Mouse (Mus musculus) midbrain, embryonic 11.5 days (tissue): Measurements from ENCODE around the gene Usb1. TPM values are rescaled to one million over a fixed set of nuclear protein-coding genes. Genes with fewer than 3 reads are reported as not detected.
A peak's percentile ranks its signal among the peaks of the same experiment; 100 is the strongest.

Source experiments
- ATAC-seq: fragments of 200-750 bp; cut with Nextera tagmentation; 2 replicates; pipeline ENCODE4 v1.8.0; 2017; ENCODE audit warnings: moderate TSS enrichment, moderate library complexity; ENCODE audit not compliant: low FRiP score
- DNase-seq: peaks from one replicate; pipeline ENCODE4 v3.0.0; 2015; ENCODE audit warnings: low spot score; ENCODE audit errors: missing footprints
- H3K27ac ChIP-seq: fragments of 300-500 bp; sonication (generic); 2 replicates; pipeline ENCODE4 v1.5.1; 2014; ENCODE audit warnings: low read depth, low read length
- H3K27me3 ChIP-seq: fragments of 300-500 bp; sonication (generic); 2 replicates; pipeline ENCODE4 v1.6.1; 2014; ENCODE audit warnings: mild to moderate bottlenecking, low read length, moderate library complexity, mixed read lengths; ENCODE audit not compliant: control insufficient read depth, insufficient read depth
- H3K36me3 ChIP-seq: fragments of 300-500 bp; sonication (generic); 2 replicates; pipeline ENCODE4 v1.6.1; 2014; ENCODE audit warnings: mild to moderate bottlenecking, low read length, moderate library complexity, mixed read lengths; ENCODE audit not compliant: control insufficient read depth, insufficient read depth
- H3K4me1 ChIP-seq: fragments of 300-500 bp; sonication (generic); 2 replicates; pipeline ENCODE4 v1.6.1; 2014; ENCODE audit warnings: low read length; ENCODE audit not compliant: control insufficient read depth, insufficient read depth
- H3K4me2 ChIP-seq: fragments of 300-500 bp; sonication (generic); 2 replicates; pipeline ENCODE4 v1.6.1; 2014; ENCODE audit warnings: mild to moderate bottlenecking, moderate library complexity
- H3K4me3 ChIP-seq: fragments of 300-500 bp; sonication (generic); 2 replicates; pipeline ENCODE4 v1.5.1; 2014; ENCODE audit warnings: low read depth, low read length
- H3K9ac ChIP-seq: fragments of 300-500 bp; sonication (generic); 2 replicates; pipeline ENCODE4 v1.6.1; 2014; ENCODE audit warnings: low read length
- H3K9me3 ChIP-seq: fragments of 300-500 bp; sonication (generic); 2 replicates; pipeline ENCODE4 v1.6.1; 2016; ENCODE audit warnings: low read length; ENCODE audit not compliant: control insufficient read depth
- WGBS: fragments of 180-500 bp; shearing (Covaris S2); extraction: QIAGEN DNeasy Blood & Tissue Kit; methylation state at CpG from one replicate; pipeline ENCODE4 v1.1.7; 2014; 5-methylcytosine and 5-hydroxymethylcytosine counted together
- polyA plus RNA-seq: library from polyadenylated mRNA; unstranded; fragments of >200 nt; fragmentation: Nextera tagmentation; extraction: Ambion mirVana; gene quantifications from 2 replicates; pipeline ENCODE4 v1.2.1, GENCODE M21; 2014

The Usb1 gene
- polyA plus RNA-seq, 1 experiment from 2014 or later, result 37.6 TPM

GRCm38 (mm10) chr8:95331156-95331719, 846 bp upstream of the Usb1 start:
- Histone ChIP-seq H3K27me3 (no peaks in the 10 kb centered on the region), H3K36me3 (peaks cover 27% of the 10 kb centered on the region), H3K4me3 (peak overlapping the region; percentile 56), H3K4me1 (peaks cover 12% of the 10 kb centered on the region), H3K4me2 (peak overlapping the region; percentile 80), H3K9ac (peak overlapping the region; percentile 81), H3K27ac (peak overlapping the region; percentile 95), H3K9me3 (no peaks in the 10 kb centered on the region)
- ATAC-seq, result peak; percentile 49
- WGBS, result under 1% methylated on average over 38 of the region's 38 CpGs
- DNase-seq, result no peak

DNA sequence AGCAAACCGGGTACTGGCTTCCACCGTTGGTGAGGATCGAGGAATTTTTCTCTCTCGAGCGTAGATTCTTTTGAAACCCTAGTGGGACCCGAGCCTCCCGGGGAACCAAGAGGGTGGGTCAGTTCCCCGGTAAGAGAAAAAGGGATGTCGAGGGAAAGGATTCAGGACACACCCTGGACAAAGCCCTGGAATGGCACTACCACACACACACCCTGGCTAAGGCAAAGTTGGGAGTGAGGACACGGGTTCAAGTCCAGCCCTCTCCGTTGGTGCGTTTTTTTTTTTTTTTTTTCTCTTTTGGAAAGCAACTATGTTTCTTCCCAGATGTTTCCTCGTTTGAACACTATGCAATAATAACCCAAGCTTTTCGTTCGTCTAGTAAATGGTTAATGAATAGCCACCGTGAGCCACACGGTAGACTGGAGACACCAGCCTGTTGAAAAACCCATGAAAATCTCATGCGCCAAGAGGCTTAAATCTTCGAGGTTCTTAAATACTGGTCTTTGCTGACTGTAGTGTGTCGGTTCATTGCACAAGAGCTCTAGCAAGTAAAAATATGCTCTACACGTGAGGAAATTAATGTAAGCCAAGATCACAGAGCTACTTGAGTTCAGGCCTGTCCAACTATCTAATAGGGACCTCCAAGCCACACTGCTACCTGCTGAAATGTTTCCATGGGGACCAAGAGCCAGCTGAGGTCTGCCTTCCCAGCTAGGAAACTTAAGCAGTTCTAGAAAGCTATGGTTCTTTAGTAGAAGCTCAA, 534 bp downstream of the Usb1 start:
- H3K9ac ChIP-seq, result peak overlapping the region; percentile 81
- peak overlapping the region; percentile 95 for H3K27ac ChIP-seq
- peak overlapping the region; percentile 56 for H3K4me3 ChIP-seq
- H3K36me3 ChIP-seq, result peaks cover 17% of the 10 kb centered on the region
- ATAC-seq (peak; percentile 46; the same call in 1 of the 2 replicates), DNase-seq (no peak)
- H3K27me3 ChIP-seq, result no peaks in the 10 kb centered on the region
- WGBS, result 31% methylated on average over 21 of the region's 21 CpGs
- H3K4me2 ChIP-seq, result peak overlapping the region; percentile 80
- H3K4me1 ChIP-seq, result peaks cover 12% of the 10 kb centered on the region
- H3K9me3 ChIP-seq, result no peaks in the 10 kb centered on the region

- no peaks in the 10 kb centered on the region for H3K9me3 ChIP-seq
- WGBS, result 95% methylated on average over 1 of the region's 1 CpGs
- no peak for DNase-seq
- no peak for ATAC-seq
- H3K27ac ChIP-seq, result no peak overlapping the region
- H3K4me2 ChIP-seq, result no peak overlapping the region
- H3K27me3 ChIP-seq, result no peaks in the 10 kb centered on the region
- peaks cover 2% of the 10 kb centered on the region for H3K4me1 ChIP-seq
- no peaks in the 10 kb centered on the region for H3K36me3 ChIP-seq
- no peak overlapping the region for H3K9ac ChIP-seq
- no peak overlapping the region for H3K4me3 ChIP-seq
Observed at GRCm38 (mm10) chr8:95335706-95336105, 3.6 kb downstream of the Usb1 start.

DNA sequence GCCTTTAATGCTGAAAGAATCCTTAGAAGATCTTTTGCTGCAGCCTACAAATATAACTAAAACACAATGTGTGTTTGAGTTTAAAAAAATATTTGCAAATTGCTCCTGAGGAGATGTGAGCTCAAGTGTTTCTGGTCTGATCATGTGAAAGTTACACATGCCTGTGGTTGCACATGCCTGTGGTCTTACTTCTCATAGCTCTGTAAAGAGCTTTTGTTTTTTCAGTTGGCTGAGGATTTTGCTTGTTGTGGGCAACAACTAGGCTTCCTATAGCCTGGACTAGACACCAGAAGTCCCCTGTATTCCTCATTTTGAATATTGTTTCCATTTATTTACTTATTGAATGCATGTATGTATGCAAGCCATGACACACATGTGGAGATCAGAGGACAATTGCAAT, 4.3 kb downstream of the Usb1 start:
- no peak overlapping the region for H3K27ac ChIP-seq
- ATAC-seq, result no peak
- no peak for DNase-seq
- H3K9me3 ChIP-seq, result no peaks in the 10 kb centered on the region
- no peak overlapping the region for H3K9ac ChIP-seq
- no peak overlapping the region for H3K4me3 ChIP-seq
- no peaks in the 10 kb centered on the region for H3K36me3 ChIP-seq
- H3K4me2 ChIP-seq, result no peak overlapping the region
- no peaks in the 10 kb centered on the region for H3K27me3 ChIP-seq
- no peaks in the 10 kb centered on the region for H3K4me1 ChIP-seq

DNA sequence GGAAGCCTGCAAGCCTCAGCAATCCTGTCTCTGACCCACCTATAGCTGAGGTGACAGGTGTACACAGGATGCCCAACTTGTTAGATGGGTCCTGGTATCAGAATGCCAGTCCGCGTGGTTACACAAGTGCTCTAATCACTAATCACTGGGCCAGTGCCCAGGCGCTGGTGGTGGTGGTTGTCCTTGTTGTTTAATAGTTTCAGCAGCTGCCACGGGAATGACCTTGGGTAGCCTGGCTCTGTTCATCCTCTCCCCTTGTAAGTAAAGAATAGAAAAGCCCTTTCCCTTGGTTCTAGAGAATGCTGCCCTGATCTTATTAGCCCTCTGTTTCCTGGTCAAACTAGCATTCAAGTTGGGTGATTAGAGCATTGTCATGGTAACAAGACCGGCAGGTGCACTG, 9.6 kb downstream of the Usb1 start:
- Histone ChIP-seq H3K27ac (no peak overlapping the region), H3K4me2 (no peak overlapping the region), H3K27me3 (no peaks in the 10 kb centered on the region), H3K36me3 (no peaks in the 10 kb centered on the region), H3K9ac (no peak overlapping the region), H3K4me3 (no peak overlapping the region), H3K4me1 (no peaks in the 10 kb centered on the region), H3K9me3 (no peaks in the 10 kb centered on the region)
- DNase-seq (no peak), ATAC-seq (no peak)
- WGBS, result 65% methylated on average over 5 of the region's 5 CpGs

DNA sequence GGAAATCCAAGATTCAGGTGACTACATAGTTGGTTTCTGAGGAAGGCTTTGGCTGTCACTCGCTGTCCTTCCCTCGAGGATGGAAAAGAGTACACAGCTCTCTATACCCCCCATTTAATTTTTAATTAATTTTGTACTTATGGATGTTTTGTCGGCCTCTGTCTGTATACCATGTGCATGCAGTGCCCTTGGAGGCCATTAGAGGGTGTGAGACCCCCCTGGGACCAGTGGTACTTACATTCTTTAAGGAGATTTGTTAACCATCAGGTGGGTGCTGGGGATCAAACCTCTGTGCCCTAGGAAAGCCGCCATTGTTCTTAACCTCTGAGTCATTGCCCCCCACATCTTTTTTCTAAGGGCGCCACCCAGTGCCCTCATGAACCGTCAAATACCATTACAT, 12.6 kb downstream of the Usb1 start:
- no peaks in the 10 kb centered on the region for H3K27me3 ChIP-seq
- H3K4me3 ChIP-seq, result no peak overlapping the region
- H3K4me1 ChIP-seq, result no peaks in the 10 kb centered on the region
- no peaks in the 10 kb centered on the region for H3K9me3 ChIP-seq
- WGBS, result 78% methylated on average over 6 of the region's 6 CpGs
- H3K27ac ChIP-seq, result no peak overlapping the region
- DNase-seq, result no peak
- no peak overlapping the region for H3K9ac ChIP-seq
- ATAC-seq, result no peak
- no peak overlapping the region for H3K4me2 ChIP-seq
- no peaks in the 10 kb centered on the region for H3K36me3 ChIP-seq

- Histone ChIP-seq H3K9me3 (no peaks in the 10 kb centered on the region), H3K27me3 (no peaks in the 10 kb centered on the region), H3K4me1 (no peaks in the 10 kb centered on the region), H3K4me3 (no peak overlapping the region), H3K9ac (no peak overlapping the region), H3K36me3 (no peaks in the 10 kb centered on the region), H3K27ac (no peak overlapping the region), H3K4me2 (no peak overlapping the region)
- ATAC-seq (peak; percentile 54), DNase-seq (peak; percentile 97)
- 37% methylated on average over 8 of the region's 8 CpGs for whole genome bisulfite sequencing
Observed at GRCm38 (mm10) chr8:95346643-95347545, 14.8 kb downstream of the Usb1 start.

GRCm38 (mm10) chr8:95348356-95348755, 16.3 kb downstream of the Usb1 start:
- ATAC-seq, result no peak
- WGBS, result 84% methylated on average over 2 of the region's 2 CpGs
- no peak for DNase-seq

More at GRCm38 (mm10) chr8:95348356-95348755, 16.3 kb downstream of the Usb1 start:
- Histone ChIP-seq H3K4me3 (no peak overlapping the region), H3K4me2 (no peak overlapping the region), H3K36me3 (no peaks in the 10 kb centered on the region), H3K9ac (no peak overlapping the region), H3K27ac (no peak overlapping the region), H3K9me3 (no peaks in the 10 kb centered on the region), H3K4me1 (peaks cover under 1% of the 10 kb centered on the region; the same call in 1 of the 2 replicates), H3K27me3 (no peaks in the 10 kb centered on the region)
